Mouse (Mus musculus): ENCODE data around the gene Skint3. TPM values are rescaled to one million over a fixed set of nuclear protein-coding genes. Genes with fewer than 3 reads are reported as not detected.
"Not testable (repeated sequence)": the region's sequence is repeated elsewhere in the genome, so short reads cannot be mapped to it uniquely, and the experiment has no call there.

Skint3 gene
- total RNA-seq (2021), result not detected
- long read RNA-seq, experiment 1, result 0 reads
- long read RNA-seq, experiment 2, result 0 reads

DNA sequence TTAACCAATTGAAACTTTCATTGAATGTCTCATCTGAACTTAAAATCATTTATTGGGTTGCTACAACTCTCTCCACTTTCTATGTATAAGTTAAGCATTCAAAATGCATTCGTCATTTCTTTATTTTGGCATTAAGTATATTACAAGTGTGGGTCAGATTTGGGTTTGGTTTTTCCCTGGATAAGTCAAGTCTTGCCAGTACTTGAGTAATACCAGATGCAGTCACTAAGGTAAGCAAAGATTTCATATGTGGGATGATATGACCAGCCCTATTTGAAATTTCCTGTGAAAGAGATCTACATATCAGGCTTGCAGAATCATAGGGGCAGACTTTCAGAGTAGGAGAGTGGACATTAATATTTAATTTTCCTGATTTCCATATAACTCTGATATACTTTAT is at the start of gene Skint3:
Gene Skint3, plus strand, starts transcription at position 301 of the 400 bp plus-strand sequence.
- Histone ChIP-seq H3K4me3 (no peak within 1 kb of the TSS), H3K27ac (no peak within 1 kb of the TSS)
- no peak for TF ChIP-seq CTCF (conservative IDR thresholded peaks at IDR 0.05)
- no peak for DNase-seq (ENCODE audit: low spot score in 2 of 2)

DNA sequence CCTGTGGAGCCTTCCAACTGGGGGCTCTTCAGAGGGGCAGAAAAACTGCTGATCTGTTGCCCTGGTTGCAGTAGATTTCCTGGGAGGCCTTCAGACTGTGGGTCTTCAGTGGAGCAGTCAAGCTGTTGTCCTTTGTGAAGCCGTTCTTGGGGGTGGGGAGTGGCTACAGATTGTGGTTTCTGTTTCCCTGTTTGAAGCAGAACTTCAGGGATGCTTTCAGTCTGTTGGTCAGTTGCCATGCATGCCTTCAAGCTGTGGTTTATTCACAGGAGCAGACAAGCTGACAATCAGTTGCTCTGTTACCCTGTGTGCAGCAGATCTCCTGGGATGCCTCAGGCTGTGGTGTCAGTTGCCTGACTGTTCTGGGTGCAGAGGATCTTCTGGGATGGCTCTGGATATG is 11.4 kb downstream of the Skint3 start:
- DNase-seq (ENCODE audit: low spot score in 2 of 2), result no peak
- no peak for TF ChIP-seq CTCF (conservative IDR thresholded peaks at IDR 0.05)
- Histone ChIP-seq H3K27ac (no peak overlapping the region), H3K4me3 (no peak overlapping the region)

DNA sequence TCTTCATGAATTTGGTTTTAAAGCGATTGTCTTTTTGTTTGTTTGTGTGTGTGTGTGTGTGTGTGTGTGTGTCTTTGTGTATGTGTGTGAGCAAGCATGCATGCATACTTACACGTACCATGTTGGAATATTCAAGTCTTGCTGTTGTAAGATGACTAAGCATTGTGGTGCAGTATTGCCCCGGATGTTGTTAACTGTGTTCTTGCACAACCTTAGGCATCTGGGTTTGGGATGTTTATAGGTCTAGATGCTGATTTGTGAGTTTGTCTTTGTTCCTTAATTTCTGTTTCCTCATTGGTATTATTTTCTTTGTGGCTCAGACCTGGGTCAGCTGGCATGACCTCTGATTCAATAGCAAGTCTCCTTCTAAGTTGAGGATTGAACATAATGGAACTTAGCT is 11.9 kb downstream of the Skint3 start:
- Histone ChIP-seq H3K4me3 (no peak overlapping the region), H3K27ac (no peak overlapping the region)
- no peak for DNase-seq (ENCODE audit: low spot score in 2 of 2)
- no peak for TF ChIP-seq CTCF (conservative IDR thresholded peaks at IDR 0.05)

DNA sequence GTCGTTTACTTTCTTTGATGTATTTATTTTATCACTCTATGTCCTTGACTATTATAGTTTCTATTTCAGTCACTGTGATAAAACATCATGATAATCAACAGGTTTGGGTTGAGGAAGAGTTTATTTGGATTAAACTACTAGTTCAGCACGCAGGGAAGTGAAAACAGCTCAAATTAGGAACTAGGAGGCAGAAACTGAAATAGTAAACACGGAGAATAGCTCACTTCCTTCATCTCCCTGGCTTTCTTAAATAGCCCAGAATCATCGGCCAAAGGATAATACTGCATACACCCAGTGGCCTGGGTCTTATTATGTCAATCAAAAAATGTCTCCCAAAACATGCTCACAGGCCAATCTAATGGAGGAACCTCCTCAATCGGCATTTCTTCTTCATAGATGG is 24.0 kb downstream of the Skint3 start:
- Histone ChIP-seq H3K4me3 (no peak overlapping the region), H3K27ac (no peak overlapping the region)
- DNase-seq (ENCODE audit: low spot score in 2 of 2), result no peak
- TF ChIP-seq CTCF (conservative IDR thresholded peaks at IDR 0.05), result no peak

DNA sequence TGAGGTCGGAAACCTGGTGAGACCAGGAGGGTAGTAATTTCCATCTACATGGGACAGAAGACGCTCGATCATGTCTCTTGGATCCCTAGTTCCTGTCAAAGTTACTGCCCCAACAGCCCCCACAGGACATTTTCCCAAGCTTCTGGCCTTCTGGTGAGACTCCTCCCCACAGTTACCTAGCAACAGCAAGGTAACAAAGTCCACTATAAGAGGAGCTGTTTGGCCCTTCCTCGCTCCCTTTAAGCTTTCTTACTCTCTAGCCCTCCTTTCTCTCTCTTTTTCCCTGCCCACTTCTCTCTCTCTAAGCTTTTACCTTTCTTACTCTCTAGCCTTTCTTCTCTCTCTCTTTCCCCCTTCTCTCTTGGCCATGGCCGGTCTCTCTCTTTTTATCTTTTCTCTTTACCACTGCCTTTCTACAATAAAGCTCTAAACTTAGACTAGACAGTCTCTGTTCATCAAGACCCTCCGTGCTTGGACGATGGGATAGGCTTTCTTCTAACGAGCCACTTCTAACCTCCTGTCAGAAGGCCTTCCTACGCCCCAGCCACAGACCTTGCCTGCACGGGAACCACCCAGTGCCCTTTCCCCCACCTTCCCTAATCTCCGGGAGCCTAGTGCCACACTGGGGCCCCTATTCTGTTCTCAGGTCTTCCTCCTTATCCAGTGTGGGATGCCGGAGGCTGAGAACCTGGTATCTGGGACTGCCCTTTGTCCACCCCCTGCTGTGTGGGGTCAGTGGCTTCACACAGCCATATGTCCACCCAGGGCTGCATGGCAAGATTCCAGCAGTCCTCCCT is 55.3 kb downstream of the Skint3 start:
- Histone ChIP-seq H3K27ac (no peak overlapping the region), H3K4me3 (no peak overlapping the region)
- TF ChIP-seq CTCF (conservative IDR thresholded peaks at IDR 0.05), result no peak

DNA sequence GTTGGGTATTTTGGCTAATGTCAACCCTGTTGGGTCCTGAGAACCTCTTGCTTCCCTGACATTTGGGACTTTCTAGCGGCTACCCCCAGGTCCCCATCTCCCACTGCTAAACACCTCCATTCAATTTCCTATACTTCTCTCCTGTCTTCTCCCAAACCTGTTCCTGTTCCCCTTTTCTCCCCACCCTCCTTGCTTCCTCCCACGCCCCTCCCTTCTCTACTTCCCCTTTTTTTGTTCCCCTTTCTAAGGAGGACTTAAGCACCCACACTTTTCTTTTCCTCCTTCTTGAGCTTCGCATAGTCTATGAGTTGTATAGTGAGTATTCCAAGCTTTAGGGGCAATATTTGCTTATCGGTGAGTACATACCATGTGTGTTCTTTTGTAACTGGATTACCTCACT is 56.4 kb downstream of the Skint3 start:
- Histone ChIP-seq H3K27ac (no peak overlapping the region), H3K4me3 (no peak overlapping the region)
- no peak for DNase-seq (ENCODE audit: low spot score in 2 of 2)
- no peak for TF ChIP-seq CTCF (conservative IDR thresholded peaks at IDR 0.05)

More for the DNA sequence above, 55.3 kb downstream of the Skint3 start:
- DNase-seq (ENCODE audit: low spot score in 2 of 2), result no peak

DNA sequence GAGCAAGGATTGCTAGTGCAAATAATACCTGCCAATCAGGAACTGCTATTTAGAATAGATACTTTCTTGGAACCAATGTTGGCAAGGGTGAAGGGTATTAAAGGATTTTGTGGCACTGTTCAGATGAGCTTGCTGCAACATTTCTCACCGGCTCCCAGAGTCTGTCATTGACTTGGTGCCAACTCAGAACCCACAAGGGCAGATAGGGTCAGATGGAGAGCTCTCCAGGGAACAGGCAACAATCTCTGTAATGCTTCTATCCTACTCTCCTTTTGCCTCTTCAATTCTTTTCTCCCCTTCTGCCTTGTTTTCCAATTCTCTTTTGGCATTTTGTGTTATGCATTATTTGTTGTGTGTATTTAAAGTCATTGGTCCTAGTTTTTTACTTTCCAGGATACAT is 70.3 kb downstream of the Skint3 start:
- Histone ChIP-seq H3K4me3 (no peak overlapping the region), H3K27ac (no peak overlapping the region)
- no peak for DNase-seq (ENCODE audit: low spot score in 2 of 2)
- TF ChIP-seq CTCF (conservative IDR thresholded peaks at IDR 0.05), result no peak

DNA sequence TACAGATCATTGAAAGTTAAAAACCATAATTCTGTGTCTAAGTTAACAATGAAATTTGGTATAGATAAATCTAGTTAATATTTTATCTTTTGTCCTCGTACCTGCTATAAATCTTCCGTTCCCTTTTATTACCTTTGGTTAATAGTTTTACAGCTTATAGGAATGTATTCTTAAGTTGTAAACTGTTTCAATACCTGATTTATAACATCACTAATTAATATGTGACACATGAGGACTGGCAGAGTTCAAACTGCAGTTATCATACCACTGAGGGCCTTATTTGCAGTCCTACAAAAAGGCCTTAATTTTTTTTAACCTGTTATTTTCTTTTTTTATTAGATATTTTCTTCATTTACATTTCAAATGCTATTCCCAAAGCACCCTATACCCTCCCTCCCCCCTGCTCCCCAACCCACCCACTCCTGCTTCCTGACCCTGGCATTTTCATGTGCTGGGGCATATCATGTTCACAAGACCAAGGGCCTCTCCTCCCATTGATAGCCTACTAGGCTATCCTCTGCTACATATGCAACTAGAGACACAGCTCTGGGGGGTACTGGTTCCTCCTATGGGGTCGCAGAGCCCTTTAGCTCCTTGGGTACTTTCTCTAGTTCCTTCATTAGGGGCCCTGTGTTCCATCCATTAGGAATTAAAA is 70.9 kb downstream of the Skint3 start:
- Histone ChIP-seq H3K4me3 (no peak overlapping the region), H3K27ac (no peak overlapping the region)
- DNase-seq (ENCODE audit: low spot score in 2 of 2), result no peak
- TF ChIP-seq CTCF (conservative IDR thresholded peaks at IDR 0.05), result no peak

DNA sequence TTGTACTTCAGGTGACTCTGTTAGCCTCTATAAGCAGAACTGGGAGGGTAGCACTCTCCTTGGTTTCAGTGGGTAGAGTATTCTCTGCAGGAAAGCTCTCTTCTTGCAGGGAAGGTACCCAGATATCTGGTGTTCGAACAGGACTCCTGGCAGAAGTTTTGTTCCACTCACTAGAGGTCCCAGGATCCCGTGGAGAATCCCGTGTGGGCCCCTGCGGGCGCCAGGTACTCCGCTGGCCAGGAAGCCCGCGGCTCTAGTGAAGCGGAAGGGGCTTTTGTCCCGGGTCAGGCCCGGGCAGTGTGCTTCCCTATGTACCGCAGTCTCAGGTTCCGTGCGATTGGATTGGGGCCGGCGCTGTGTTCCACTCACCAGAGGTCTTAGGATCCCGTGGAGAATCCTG is 117.1 kb downstream of the Skint3 start:
- not testable (repeated sequence) for H3K27ac ChIP-seq; DNase-seq (ENCODE audit: low spot score in 2 of 2); H3K4me3 ChIP-seq

Other genes starting within 250 kb of the Skint3 start
- not detected for gene Skint1, start 226.0 kb upstream of the Skint3 start, total RNA-seq (2021)
- not detected for gene Skint4, start 160.2 kb upstream of the Skint3 start, total RNA-seq (2021)
- not detected for gene Skint9, start 201.7 kb downstream of the Skint3 start, total RNA-seq (2021)